Mouse (Mus musculus): Measurements from ENCODE around the gene Ets1.

- TF ChIP-seq CTCF (IDR thresholded peaks at IDR 0.05; ENCODE audit: low read depth) (no peak), EP300 (optimal IDR thresholded peaks at IDR 0.05) (no peak)
Measured at GRCm38 (mm10) chr9:32745998-32746397, 110.0 kb downstream of the Ets1 start.

All from stomach, postnatal 0 days (tissue).